Mouse (Mus musculus) telencephalon, adult 2 months (tissue): ENCODE data around the gene Secisbp2.
A peak's percentile ranks its signal among the peaks of the same experiment; 100 is the strongest.

Experiments used
- DNase-seq: peaks from one replicate; pipeline ENCODE4 v3.0.0-alpha.2; 2011; ENCODE audit warnings: low read depth, low spot score

Gene Secisbp2

GRCm38 (mm10) chr13:51685290-51685966 lies 33.9 kb downstream of the Secisbp2 start:
- no peak for DNase-seq

GRCm38 (mm10) chr13:51686966-51687365 lies 35.5 kb downstream of the Secisbp2 start:
- DNase-seq: no peak

- DNase-seq: no peak
These were observed 37.2 kb downstream of the Secisbp2 start for GRCm38 (mm10) chr13:51688688-51689087.

GRCm38 (mm10) chr13:51696481-51696880 lies 45.0 kb downstream of the Secisbp2 start:
- DNase-seq: no peak

GRCm38 (mm10) chr13:51697455-51697854 lies 46.0 kb downstream of the Secisbp2 start:
- no peak for DNase-seq

- DNase-seq: no peak
These were observed 46.4 kb downstream of the Secisbp2 start for GRCm38 (mm10) chr13:51697897-51698296.

GRCm38 (mm10) chr13:51698318-51698717 lies 46.8 kb downstream of the Secisbp2 start:
- DNase-seq: no peak

- no peak for DNase-seq
These were observed 52.4 kb downstream of the Secisbp2 start for GRCm38 (mm10) chr13:51703893-51704292.

GRCm38 (mm10) chr13:51705882-51706854 lies 54.7 kb downstream of the Secisbp2 start:
- DNase-seq: peak; percentile 39

- no peak for DNase-seq
These were observed 59.2 kb downstream of the Secisbp2 start for GRCm38 (mm10) chr13:51710738-51711137.

- no peak for DNase-seq
These were observed 60.5 kb downstream of the Secisbp2 start for GRCm38 (mm10) chr13:51712022-51712421.

- DNase-seq: no peak
These were observed 65.1 kb downstream of the Secisbp2 start for GRCm38 (mm10) chr13:51716350-51717263.

- no peak for DNase-seq
These were observed 67.8 kb downstream of the Secisbp2 start for GRCm38 (mm10) chr13:51719256-51719655.

- DNase-seq: no peak
These were observed 69.1 kb downstream of the Secisbp2 start for GRCm38 (mm10) chr13:51720556-51720955.

GRCm38 (mm10) chr13:51723114-51723513 lies 71.6 kb downstream of the Secisbp2 start:
- no peak for DNase-seq

GRCm38 (mm10) chr13:51724566-51724965 lies 73.1 kb downstream of the Secisbp2 start:
- no peak for DNase-seq

- DNase-seq: no peak
These were observed 73.9 kb downstream of the Secisbp2 start for GRCm38 (mm10) chr13:51725446-51725845.

- DNase-seq: no peak
These were observed 74.6 kb downstream of the Secisbp2 start for GRCm38 (mm10) chr13:51725926-51726574.

- DNase-seq: no peak
These were observed 75.9 kb downstream of the Secisbp2 start for GRCm38 (mm10) chr13:51727364-51727763.

- DNase-seq: no peak
These were observed 78.4 kb downstream of the Secisbp2 start for GRCm38 (mm10) chr13:51729887-51730361.

GRCm38 (mm10) chr13:51731474-51731873 lies 80.0 kb downstream of the Secisbp2 start:
- DNase-seq: no peak
